Mouse (Mus musculus) ES-E14 (cell line): ENCODE measurements around the gene Efs. TPM values are rescaled to one million over a fixed set of nuclear protein-coding genes. Genes with fewer than 3 reads are reported as not detected.

Experiments used
- DNase-seq: peaks from one replicate; pipeline ENCODE4 v3.0.0-alpha.2; 2013; ENCODE audit warnings: low read depth, low spot score
- H3K27ac ChIP-seq: 2 replicates; pipeline ENCODE4 v1.5.1; 2012; ENCODE audit warnings: low read depth, mild to moderate bottlenecking, low read length, moderate library complexity, mixed read lengths; ENCODE audit not compliant: poor library complexity, insufficient read depth, severe bottlenecking
- H3K36me3 ChIP-seq: 2 replicates; pipeline ENCODE4 v1.6.1; 2012; ENCODE audit warnings: mild to moderate bottlenecking, low read length, moderate library complexity, mixed read lengths; ENCODE audit not compliant: control insufficient read depth, poor library complexity, insufficient read depth, severe bottlenecking
- H3K4me1 ChIP-seq, 2 experiments: fragments of 150-350 bp in 1 of 2; sonication (generic) in 1 of 2; 2 replicates each; pipeline ENCODE4 v1.6.1; 2012; ENCODE audit warnings: low read length in 2 of 2, mild to moderate bottlenecking in 1 of 2, mixed read lengths in 1 of 2; ENCODE audit not compliant: control insufficient read depth in 2 of 2, insufficient read depth in 2 of 2, poor library complexity in 1 of 2
- H3K4me3 ChIP-seq, 2 experiments: fragments of 150-350 bp in 1 of 2; sonication (generic) in 1 of 2; 2 replicates each; pipeline ENCODE4 v1.5.1; 2012; ENCODE audit warnings: low read length in 2 of 2, low read depth in 1 of 2, mild to moderate bottlenecking in 1 of 2, mixed read lengths in 1 of 2; ENCODE audit not compliant: insufficient read depth in 1 of 2, poor library complexity in 1 of 2, severe bottlenecking in 1 of 2
- H3K9ac ChIP-seq: 2 replicates; pipeline ENCODE4 v1.6.1; 2012; ENCODE audit warnings: low read depth, mild to moderate bottlenecking, low read length, mixed read lengths; ENCODE audit not compliant: poor library complexity, insufficient read depth, severe bottlenecking
- H3K9me3 ChIP-seq: fragments of 150-350 bp; sonication (generic); 2 replicates; pipeline ENCODE4 v1.6.1; 2012; ENCODE audit warnings: low read depth, mild to moderate bottlenecking, low read length; ENCODE audit not compliant: control insufficient read depth, insufficient read depth
- CHD2 ChIP-seq: IDR thresholded peaks from 2 replicates; pipeline ENCODE4 v1.6.1; 2014; ENCODE audit warnings: mild to moderate bottlenecking, low read depth, low read length, inconsistent platforms
- HCFC1 ChIP-seq: IDR thresholded peaks from 2 replicates; pipeline ENCODE4 v1.6.1; 2012; ENCODE audit warnings: low read length, inconsistent platforms, borderline replicate concordance; ENCODE audit not compliant: insufficient read depth
- MAFK ChIP-seq: IDR thresholded peaks from 2 replicates; pipeline ENCODE4 v1.6.1; 2014; ENCODE audit warnings: mild to moderate bottlenecking, low read depth, low read length, inconsistent platforms; ENCODE audit not compliant: insufficient read depth
- ZC3H11A ChIP-seq: IDR thresholded peaks from 2 replicates; pipeline ENCODE4 v1.6.1; 2012; ENCODE audit warnings: low read depth, mild to moderate bottlenecking, inconsistent platforms, low read length, borderline replicate concordance
- ZNF384 ChIP-seq: IDR thresholded peaks from 2 replicates; pipeline ENCODE4 v1.6.1; 2012; ENCODE audit warnings: low read depth, low read length, inconsistent platforms
- in situ Hi-C, 2 experiments: fragments of 600-800 bp; cut with MboI; formaldehyde crosslinking; loops; one replicate each; pipeline ENCODE4 v1.15.1; 2025; ENCODE audit warnings: low sequenced_read_pairs in 2 of 2, inconsistent platforms in 1 of 2; ENCODE audit not compliant: unreplicated experiment in 2 of 2
- total RNA-seq: library from RNA; depleted of rRNA; stranded (reverse); fragments of 300-350 nt; gene quantifications from 2 replicates; pipeline ENCODE4 v1.2.3, GENCODE M21; 2012

Gene Efs
- total RNA-seq, 1 experiment = 10.8 TPM

- no peak for DNase-seq
- in situ Hi-C loops = no loop called here
- Histone ChIP-seq H3K9me3 (no peaks in the 10 kb centered on the region), H3K27ac (no peak overlapping the region), H3K9ac (no peak overlapping the region), H3K4me3 (no peak overlapping the region), H3K36me3 (no peaks in the 10 kb centered on the region), H3K4me1 (no peaks in the 10 kb centered on the region)
- TF ChIP-seq MAFK (no peak), ZC3H11A (no peak), CHD2 (no peak), ZNF384 (no peak), HCFC1 (no peak)
Measured at GRCm38 (mm10) chr14:54967874-54968273, 41.9 kb upstream of the Efs start.

- H3K4me3 ChIP-seq = no peak within 1 kb of the TSS
- no peaks in the 10 kb centered on the region for H3K4me1 ChIP-seq
Measured at GRCm38 (mm10) chr14:54966320-54966977, 40.5 kb upstream of the Efs start, which contains the start of gene Myh6. Myh6 (minus strand) TSS chr14:54966927.

GRCm38 (mm10) chr14:54965631-54966030 lies 39.7 kb upstream of the Efs start:
- in situ Hi-C loops = no loop called here
- H3K9ac ChIP-seq = no peak overlapping the region
- H3K9me3 ChIP-seq = no peaks in the 10 kb centered on the region
- H3K4me3 ChIP-seq = no peak overlapping the region
- H3K4me1 ChIP-seq = no peaks in the 10 kb centered on the region
- H3K27ac ChIP-seq = no peak overlapping the region
- DNase-seq = no peak
- TF ChIP-seq HCFC1 (no peak), CHD2 (no peak), ZNF384 (no peak), ZC3H11A (no peak), MAFK (no peak)
- no peaks in the 10 kb centered on the region for H3K36me3 ChIP-seq

More at GRCm38 (mm10) chr14:54966320-54966977, 40.5 kb upstream of the Efs start, which contains the start of gene Myh6:
- Histone ChIP-seq H3K9ac (no peak within 1 kb of the TSS), H3K9me3 (no peaks in the 10 kb centered on the region), H3K36me3 (no peaks in the 10 kb centered on the region), H3K27ac (no peak within 1 kb of the TSS)
- TF ChIP-seq MAFK (no peak), ZC3H11A (no peak), CHD2 (no peak), ZNF384 (no peak), HCFC1 (no peak)
- in situ Hi-C loops = no loop called here
- no peak for DNase-seq

- DNase-seq = no peak
- no peak overlapping the region for H3K4me3 ChIP-seq
- TF ChIP-seq MAFK = no peak
- no peak for TF ChIP-seq ZC3H11A
- no peak for TF ChIP-seq ZNF384
- no peak for TF ChIP-seq CHD2
- TF ChIP-seq HCFC1 = no peak
Measured at GRCm38 (mm10) chr14:54965044-54965443, 39.1 kb upstream of the Efs start.

GRCm38 (mm10) chr14:54963727-54964126 lies 37.8 kb upstream of the Efs start:
- Histone ChIP-seq H3K27ac (no peak overlapping the region), H3K9me3 (no peaks in the 10 kb centered on the region), H3K4me1 (no peaks in the 10 kb centered on the region), H3K9ac (no peak overlapping the region), H3K4me3 (no peak overlapping the region), H3K36me3 (no peaks in the 10 kb centered on the region)
- TF ChIP-seq ZC3H11A = no peak
- no peak for TF ChIP-seq HCFC1
- no peak for TF ChIP-seq CHD2
- TF ChIP-seq ZNF384 = no peak
- DNase-seq = no peak
- in situ Hi-C loops = no loop called here

More at GRCm38 (mm10) chr14:54965044-54965443, 39.1 kb upstream of the Efs start:
- Histone ChIP-seq H3K4me1 (no peaks in the 10 kb centered on the region), H3K9ac (no peak overlapping the region), H3K9me3 (no peaks in the 10 kb centered on the region), H3K27ac (no peak overlapping the region), H3K36me3 (no peaks in the 10 kb centered on the region)
- in situ Hi-C loops = no loop called here
